Mouse (Mus musculus) embryonic facial prominence, embryonic 13.5 days (tissue): Measurements from ENCODE around the gene Hs3st2. TPM values are rescaled to one million over a fixed set of nuclear protein-coding genes. Genes with fewer than 3 reads are reported as not detected.

Experiments used
- ATAC-seq: fragments of 200-750 bp; cut with Nextera tagmentation; 2 replicates; pipeline ENCODE4 v1.8.0; 2017; ENCODE audit warnings: low read depth; ENCODE audit not compliant: insufficient number of reproducible peaks, insufficient read depth, low FRiP score, low TSS enrichment
- H3K27ac ChIP-seq: fragments of 300-500 bp; sonication (generic); 2 replicates; pipeline ENCODE4 v1.5.1; 2015; ENCODE audit warnings: moderate library complexity, mild to moderate bottlenecking, inconsistent platforms
- H3K27me3 ChIP-seq: fragments of 300-500 bp; sonication (generic); 2 replicates; pipeline ENCODE4 v1.6.1; 2015; ENCODE audit warnings: mild to moderate bottlenecking, inconsistent platforms
- H3K36me3 ChIP-seq: fragments of 300-500 bp; sonication (generic); 2 replicates; pipeline ENCODE4 v1.6.1; 2015; ENCODE audit warnings: mild to moderate bottlenecking, inconsistent platforms
- H3K4me1 ChIP-seq: fragments of 300-500 bp; sonication (generic); 2 replicates; pipeline ENCODE4 v1.6.1; 2015; ENCODE audit warnings: inconsistent platforms
- H3K4me2 ChIP-seq: fragments of 300-500 bp; sonication (generic); 2 replicates; pipeline ENCODE4 v1.6.1; 2015; ENCODE audit warnings: moderate library complexity, mild to moderate bottlenecking, inconsistent platforms
- H3K4me3 ChIP-seq: fragments of 300-500 bp; sonication (generic); 2 replicates; pipeline ENCODE4 v1.5.1; 2015; ENCODE audit warnings: mild to moderate bottlenecking, inconsistent platforms
- H3K9ac ChIP-seq: fragments of 300-500 bp; sonication (generic); 2 replicates; pipeline ENCODE4 v1.6.1; 2015; ENCODE audit warnings: mild to moderate bottlenecking, inconsistent platforms
- H3K9me3 ChIP-seq: fragments of 300-500 bp; sonication (generic); 2 replicates; pipeline ENCODE4 v1.6.1; 2016; ENCODE audit warnings: inconsistent platforms
- WGBS: fragments of 180-500 bp; shearing (Covaris S2); methylation state at CpG from one replicate; pipeline ENCODE4 v1.1.7; 2015; ENCODE audit warnings: mixed read lengths; 5-methylcytosine and 5-hydroxymethylcytosine counted together
- polyA plus RNA-seq: library from polyadenylated mRNA; unstranded; fragments of >200 nt; fragmentation: Nextera tagmentation; extraction: Ambion mirVana; gene quantifications from 2 replicates; pipeline ENCODE4 v1.2.1, GENCODE M21; 2015

Gene Hs3st2
- polyA plus RNA-seq, 1 experiment from 2014 or later: 0.44 TPM

- no peak overlapping the region for H3K9ac ChIP-seq
- WGBS: 87% methylated on average over 5 of the region's 5 CpGs
- H3K4me3 ChIP-seq: no peak overlapping the region
Observed at GRCm38 (mm10) chr7:121464441-121464840, 72.8 kb downstream of the Hs3st2 start.

GRCm38 (mm10) chr7:121465111-121465510 lies 73.5 kb downstream of the Hs3st2 start:
- Histone ChIP-seq H3K27me3 (no peaks in the 10 kb centered on the region), H3K36me3 (no peaks in the 10 kb centered on the region), H3K9me3 (no peaks in the 10 kb centered on the region), H3K9ac (no peak overlapping the region), H3K4me3 (no peak overlapping the region), H3K4me1 (no peaks in the 10 kb centered on the region), H3K4me2 (no peak overlapping the region), H3K27ac (no peak overlapping the region)
- ATAC-seq: no peak
- 76% methylated on average over 1 of the region's 1 CpGs for WGBS

More at GRCm38 (mm10) chr7:121464441-121464840, 72.8 kb downstream of the Hs3st2 start:
- Histone ChIP-seq H3K9me3 (no peaks in the 10 kb centered on the region), H3K4me2 (no peak overlapping the region), H3K27me3 (no peaks in the 10 kb centered on the region), H3K27ac (no peak overlapping the region), H3K36me3 (no peaks in the 10 kb centered on the region), H3K4me1 (no peaks in the 10 kb centered on the region)
- no peak for ATAC-seq

GRCm38 (mm10) chr7:121466331-121466730 lies 74.7 kb downstream of the Hs3st2 start:
- no peak overlapping the region for H3K9ac ChIP-seq
- H3K36me3 ChIP-seq: no peaks in the 10 kb centered on the region
- no peaks in the 10 kb centered on the region for H3K4me1 ChIP-seq
- no peak overlapping the region for H3K4me2 ChIP-seq
- no peak overlapping the region for H3K4me3 ChIP-seq
- no peaks in the 10 kb centered on the region for H3K27me3 ChIP-seq
- no peak overlapping the region for H3K27ac ChIP-seq
- no peak for ATAC-seq
- H3K9me3 ChIP-seq: no peaks in the 10 kb centered on the region
- 81% methylated on average over 5 of the region's 5 CpGs for WGBS

GRCm38 (mm10) chr7:121469435-121469834 lies 77.8 kb downstream of the Hs3st2 start:
- Histone ChIP-seq H3K27ac (no peak overlapping the region), H3K4me1 (no peaks in the 10 kb centered on the region), H3K4me3 (no peak overlapping the region), H3K36me3 (no peaks in the 10 kb centered on the region), H3K9me3 (no peaks in the 10 kb centered on the region), H3K27me3 (no peaks in the 10 kb centered on the region), H3K9ac (no peak overlapping the region), H3K4me2 (no peak overlapping the region)
- ATAC-seq: no peak
- 66% methylated on average over 3 of the region's 3 CpGs for WGBS

- H3K27me3 ChIP-seq: no peaks in the 10 kb centered on the region
- no peak for ATAC-seq
- no peak overlapping the region for H3K9ac ChIP-seq
- H3K9me3 ChIP-seq: no peaks in the 10 kb centered on the region
- H3K4me3 ChIP-seq: no peak overlapping the region
- no peak overlapping the region for H3K4me2 ChIP-seq
- no peaks in the 10 kb centered on the region for H3K36me3 ChIP-seq
- H3K27ac ChIP-seq: no peak overlapping the region
- no peaks in the 10 kb centered on the region for H3K4me1 ChIP-seq
- 57% methylated on average over 8 of the region's 8 CpGs for WGBS
Observed at GRCm38 (mm10) chr7:121478302-121478701, 86.6 kb downstream of the Hs3st2 start.

- no peak overlapping the region for H3K4me2 ChIP-seq
- no peak overlapping the region for H3K4me3 ChIP-seq
- 85% methylated on average over 4 of the region's 4 CpGs for WGBS
- no peak overlapping the region for H3K27ac ChIP-seq
- no peaks in the 10 kb centered on the region for H3K4me1 ChIP-seq
- no peaks in the 10 kb centered on the region for H3K36me3 ChIP-seq
- H3K9me3 ChIP-seq: no peaks in the 10 kb centered on the region
- no peaks in the 10 kb centered on the region for H3K27me3 ChIP-seq
- no peak for ATAC-seq
- H3K9ac ChIP-seq: no peak overlapping the region
Observed at GRCm38 (mm10) chr7:121480106-121480505, 88.4 kb downstream of the Hs3st2 start.

GRCm38 (mm10) chr7:121484590-121484989 lies 92.9 kb downstream of the Hs3st2 start:
- no peaks in the 10 kb centered on the region for H3K4me1 ChIP-seq
- H3K36me3 ChIP-seq: no peaks in the 10 kb centered on the region
- H3K27ac ChIP-seq: no peak overlapping the region
- H3K9me3 ChIP-seq: no peaks in the 10 kb centered on the region
- ATAC-seq: no peak
- no peak overlapping the region for H3K4me3 ChIP-seq
- WGBS: 66% methylated on average over 4 of the region's 4 CpGs
- H3K9ac ChIP-seq: no peak overlapping the region
- H3K4me2 ChIP-seq: no peak overlapping the region
- no peaks in the 10 kb centered on the region for H3K27me3 ChIP-seq

- Histone ChIP-seq H3K4me1 (no peaks in the 10 kb centered on the region), H3K4me3 (no peak overlapping the region), H3K27me3 (no peaks in the 10 kb centered on the region), H3K9me3 (no peaks in the 10 kb centered on the region), H3K36me3 (no peaks in the 10 kb centered on the region), H3K9ac (no peak overlapping the region), H3K4me2 (no peak overlapping the region), H3K27ac (no peak overlapping the region)
- 66% methylated on average over 2 of the region's 2 CpGs for WGBS
- no peak for ATAC-seq
Observed at GRCm38 (mm10) chr7:121485266-121485665, 93.6 kb downstream of the Hs3st2 start.

- Histone ChIP-seq H3K9me3 (no peaks in the 10 kb centered on the region), H3K4me2 (no peak overlapping the region), H3K4me3 (no peak overlapping the region), H3K4me1 (no peaks in the 10 kb centered on the region), H3K36me3 (no peaks in the 10 kb centered on the region), H3K9ac (no peak overlapping the region), H3K27ac (no peak overlapping the region), H3K27me3 (no peaks in the 10 kb centered on the region)
- no peak for ATAC-seq
- WGBS: 80% methylated on average over 6 of the region's 6 CpGs
Observed at GRCm38 (mm10) chr7:121487291-121487690, 95.6 kb downstream of the Hs3st2 start.

- H3K27ac ChIP-seq: no peak overlapping the region
- no peaks in the 10 kb centered on the region for H3K27me3 ChIP-seq
- no peak overlapping the region for H3K4me3 ChIP-seq
- H3K4me2 ChIP-seq: no peak overlapping the region
- H3K36me3 ChIP-seq: no peaks in the 10 kb centered on the region
- no peaks in the 10 kb centered on the region for H3K4me1 ChIP-seq
- WGBS: 80% methylated on average over 9 of the region's 9 CpGs
- ATAC-seq: no peak
- no peaks in the 10 kb centered on the region for H3K9me3 ChIP-seq
- H3K9ac ChIP-seq: no peak overlapping the region
Observed at GRCm38 (mm10) chr7:121489401-121489800, 97.7 kb downstream of the Hs3st2 start.

- 54% methylated on average over 3 of the region's 3 CpGs for WGBS
- H3K4me2 ChIP-seq: no peak overlapping the region
- no peak overlapping the region for H3K27ac ChIP-seq
- H3K9me3 ChIP-seq: no peaks in the 10 kb centered on the region
- H3K4me3 ChIP-seq: no peak overlapping the region
- no peaks in the 10 kb centered on the region for H3K36me3 ChIP-seq
- no peak for ATAC-seq
- H3K9ac ChIP-seq: no peak overlapping the region
- no peaks in the 10 kb centered on the region for H3K27me3 ChIP-seq
- no peaks in the 10 kb centered on the region for H3K4me1 ChIP-seq
Observed at GRCm38 (mm10) chr7:121491455-121492005, 99.9 kb downstream of the Hs3st2 start.

GRCm38 (mm10) chr7:121500516-121500915 lies 108.9 kb downstream of the Hs3st2 start:
- Histone ChIP-seq H3K36me3 (no peaks in the 10 kb centered on the region), H3K27me3 (no peaks in the 10 kb centered on the region), H3K9me3 (no peaks in the 10 kb centered on the region), H3K4me2 (no peak overlapping the region), H3K4me1 (no peaks in the 10 kb centered on the region), H3K27ac (no peak overlapping the region), H3K4me3 (no peak overlapping the region), H3K9ac (no peak overlapping the region)
- WGBS: 92% methylated on average over 17 of the region's 17 CpGs
- no peak for ATAC-seq
